Mouse (Mus musculus): ENCODE results near the gene Tom1l2.

DNA sequence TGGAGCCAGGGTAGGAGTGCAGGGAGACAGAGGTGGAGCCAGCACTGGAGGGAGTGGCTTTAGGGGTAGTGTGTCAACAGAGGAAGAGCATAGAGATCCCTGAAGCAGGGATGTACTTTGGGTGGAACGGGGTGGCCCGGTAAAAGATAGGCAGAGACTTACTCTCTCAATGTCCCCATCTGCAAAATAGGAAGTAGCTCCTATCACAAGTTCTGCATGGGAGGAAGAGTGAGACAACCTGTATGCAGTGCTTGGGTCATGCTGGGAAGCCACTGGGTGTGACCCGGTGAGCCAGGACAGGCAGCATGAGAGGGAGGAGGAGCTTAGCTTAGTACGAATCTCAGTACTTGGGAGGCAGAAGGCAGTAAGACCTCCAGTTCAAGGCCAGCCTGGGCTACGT is 6.4 kb upstream of the Tom1l2 start:
- TF ChIP-seq CTCF (IDR thresholded peaks at IDR 0.05; ENCODE audit: low read depth) (no peak), EP300 (IDR thresholded peaks at IDR 0.05; ENCODE audit: low read depth) (no peak)
